Mouse (Mus musculus): ENCODE measurements at regions not wholly inside any gene's neighbourhood (a gene's known extent, or its start where the extent isn't known, plus 50 kb on each side); places are given as distances from the start of the nearest gene placed in this dataset.
"Not testable (repeated sequence)": the region's sequence is repeated elsewhere in the genome, so short reads cannot be mapped to it uniquely, and the experiment has no call there.

DNA sequence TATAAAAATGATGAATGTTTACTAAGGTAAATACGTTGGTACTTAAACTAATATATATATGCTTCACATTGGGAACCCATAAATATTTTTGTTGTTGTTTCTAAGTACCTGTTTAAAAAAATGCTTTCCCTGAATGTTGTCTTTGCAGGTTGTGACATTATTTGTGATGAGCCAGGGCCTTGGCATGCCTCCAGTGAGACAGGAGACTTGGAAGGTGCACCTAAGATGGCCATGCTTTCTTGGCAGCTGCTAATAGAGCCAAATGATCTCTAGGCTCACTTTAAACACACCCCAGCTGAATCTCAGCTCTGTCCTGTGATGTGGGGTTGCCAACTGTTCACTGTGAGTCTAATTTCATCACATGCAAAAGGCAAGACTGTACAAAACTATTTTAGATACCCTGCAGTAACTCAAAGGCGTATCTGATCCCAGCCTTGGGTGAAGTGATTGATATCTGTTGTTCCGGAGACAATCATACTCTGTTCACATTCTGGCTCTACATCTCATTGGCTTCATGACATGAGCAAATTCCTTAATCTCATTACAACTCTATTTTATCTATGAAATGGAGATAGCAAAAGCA is 197.8 kb upstream of the P2ry1 start:
- no peak for DNase-seq (ENCODE audit: low spot score)

DNA sequence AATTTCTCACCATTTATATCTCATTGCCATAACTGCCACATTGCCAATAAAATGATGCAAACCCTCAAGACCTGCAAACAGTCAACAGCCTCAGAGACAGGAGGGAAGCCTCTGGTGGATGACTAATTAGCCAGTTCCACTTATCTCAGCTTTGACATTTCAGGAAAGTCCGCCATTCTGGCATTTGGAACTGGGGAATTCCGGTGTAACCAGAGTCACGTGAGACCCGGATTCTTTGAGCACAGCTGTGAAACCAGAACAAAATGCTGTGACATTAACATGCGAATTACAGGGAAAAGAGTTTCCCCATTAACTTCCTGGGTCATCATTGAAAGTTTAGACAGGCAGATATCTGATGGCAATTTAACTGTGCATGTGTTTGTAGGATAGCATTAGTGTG is 190.7 kb upstream of the P2ry1 start:
- no peak for DNase-seq (ENCODE audit: low spot score)

DNA sequence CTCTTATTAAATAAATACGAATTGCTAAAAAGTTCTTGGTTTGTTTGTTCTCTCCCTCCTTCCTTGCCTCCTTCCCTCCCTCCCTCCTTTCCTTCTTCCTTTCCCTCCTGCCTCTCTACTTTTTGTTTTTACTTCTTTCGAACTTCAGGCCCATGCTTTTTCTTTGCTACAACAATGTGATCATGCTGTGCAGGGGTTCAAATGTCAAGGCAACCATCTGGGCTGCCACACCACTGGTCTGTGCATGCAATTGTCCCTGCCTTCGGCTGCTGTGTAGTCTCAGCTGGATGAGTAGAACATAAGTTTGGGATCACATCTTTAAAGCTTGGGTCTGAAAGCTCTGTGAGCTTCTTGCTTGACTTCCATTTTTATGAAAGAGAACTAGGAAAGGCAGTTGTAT is 189.1 kb upstream of the P2ry1 start:
- no peak for DNase-seq (ENCODE audit: low spot score)

DNA sequence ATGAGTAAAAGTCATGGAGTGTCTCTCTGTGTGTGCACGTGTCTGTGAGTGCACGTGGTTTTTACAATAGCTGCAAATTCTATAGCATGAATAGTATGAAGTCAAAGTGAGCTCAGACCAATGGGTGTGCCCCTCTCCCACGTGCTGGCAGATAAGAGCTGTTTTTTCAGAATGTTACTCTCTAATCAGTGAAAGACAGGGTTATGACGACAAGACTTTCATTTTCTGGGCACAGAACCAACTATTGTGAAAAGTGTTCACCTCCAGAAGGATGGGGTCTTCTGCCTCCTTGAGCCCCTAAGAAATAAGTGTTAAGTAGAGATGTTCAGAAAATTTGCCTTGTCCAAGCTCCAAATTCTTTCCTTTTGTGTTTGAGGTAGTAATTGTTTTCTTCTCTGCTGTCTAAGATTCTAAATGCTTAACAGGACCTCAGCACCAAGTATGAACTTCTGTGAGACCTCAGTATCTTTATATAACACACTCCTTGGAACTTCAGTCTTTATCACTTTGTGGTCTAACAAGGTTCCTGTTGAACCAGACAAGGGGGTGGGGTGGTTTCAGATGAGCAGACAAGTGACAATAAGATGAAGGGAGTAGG is 182.8 kb upstream of the P2ry1 start:
- DNase-seq (ENCODE audit: low spot score), result peak; percentile 57

DNA sequence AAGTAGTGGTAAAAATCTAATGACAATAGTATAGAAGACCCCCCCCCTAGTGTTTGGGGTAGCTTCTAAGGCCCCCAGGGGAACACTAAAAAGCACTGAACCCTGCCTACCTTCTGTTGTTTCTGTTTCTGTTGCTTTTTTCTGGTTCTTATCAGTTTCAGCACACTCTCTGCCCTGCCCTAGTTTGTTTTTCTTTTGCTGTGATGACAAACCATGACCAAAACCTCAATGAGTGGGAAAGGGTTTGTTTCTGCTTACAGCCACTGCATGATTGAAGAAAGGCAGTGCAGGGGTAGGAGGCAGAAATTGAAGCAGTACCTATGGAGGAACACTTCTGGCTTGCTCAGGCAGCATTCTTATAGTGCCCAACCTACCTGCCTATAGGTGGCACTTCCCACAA is 181.1 kb upstream of the P2ry1 start:
- DNase-seq (ENCODE audit: low spot score), result peak; percentile 17

DNA sequence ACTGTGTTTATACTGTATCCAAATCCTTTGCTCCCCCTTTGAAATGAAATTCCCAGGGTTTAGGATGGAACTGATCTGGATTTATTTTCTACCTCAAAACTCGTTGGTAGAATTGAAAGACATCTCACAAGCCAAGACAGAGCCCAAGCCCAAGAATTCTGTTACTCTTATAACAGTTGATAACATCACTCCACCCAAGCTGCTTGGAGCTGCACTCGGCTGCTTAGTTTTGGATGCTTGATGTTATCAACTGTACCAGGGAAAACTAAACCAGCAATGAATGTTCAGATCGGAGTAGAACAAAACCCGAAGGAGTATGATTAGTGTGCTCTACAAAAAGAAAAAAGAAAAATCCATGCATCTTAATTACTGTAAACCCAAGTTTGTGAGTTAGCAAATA is 175.8 kb upstream of the P2ry1 start:
- no peak for DNase-seq (ENCODE audit: low spot score)

DNA sequence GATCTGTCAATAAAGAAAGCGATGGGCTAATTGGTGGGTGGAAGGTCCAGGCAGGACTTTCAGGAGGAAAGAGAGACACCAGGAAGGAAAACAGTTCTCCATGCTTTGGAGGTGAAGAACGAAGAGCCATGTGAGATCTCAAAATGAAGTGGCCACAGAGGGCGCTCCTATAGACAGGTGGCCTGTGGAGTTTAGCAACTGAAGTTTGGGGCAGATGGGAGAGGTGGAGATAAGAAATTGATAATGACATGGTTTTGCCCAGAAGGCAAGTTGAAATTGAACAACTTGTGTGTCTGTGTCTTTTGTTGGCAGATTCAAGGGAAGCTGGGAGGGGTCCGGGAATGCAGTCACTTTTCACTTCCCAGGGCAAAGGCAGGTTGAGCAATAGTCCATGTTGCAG is 170.2 kb upstream of the P2ry1 start:
- no peak for DNase-seq (ENCODE audit: low spot score)

DNA sequence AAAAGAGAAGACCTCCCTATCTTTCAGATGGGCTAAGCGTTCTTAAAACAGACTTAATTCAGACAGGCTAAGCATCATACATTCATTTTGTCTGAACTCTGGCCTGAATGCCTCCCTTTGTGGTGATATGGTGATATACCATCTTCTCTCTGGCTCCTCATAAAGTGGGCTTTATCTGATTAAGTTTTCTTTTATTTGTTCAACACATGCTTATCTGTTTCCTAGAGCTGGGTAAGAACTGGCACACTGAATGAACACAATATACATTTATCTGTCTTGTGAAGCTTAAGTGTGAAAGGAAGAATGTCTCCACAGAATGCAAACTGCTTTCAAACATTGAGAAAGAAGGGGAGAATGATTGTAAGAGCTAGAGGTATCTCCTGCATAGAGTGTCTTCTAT is 160.7 kb upstream of the P2ry1 start:
- DNase-seq (ENCODE audit: low spot score), result no peak

DNA sequence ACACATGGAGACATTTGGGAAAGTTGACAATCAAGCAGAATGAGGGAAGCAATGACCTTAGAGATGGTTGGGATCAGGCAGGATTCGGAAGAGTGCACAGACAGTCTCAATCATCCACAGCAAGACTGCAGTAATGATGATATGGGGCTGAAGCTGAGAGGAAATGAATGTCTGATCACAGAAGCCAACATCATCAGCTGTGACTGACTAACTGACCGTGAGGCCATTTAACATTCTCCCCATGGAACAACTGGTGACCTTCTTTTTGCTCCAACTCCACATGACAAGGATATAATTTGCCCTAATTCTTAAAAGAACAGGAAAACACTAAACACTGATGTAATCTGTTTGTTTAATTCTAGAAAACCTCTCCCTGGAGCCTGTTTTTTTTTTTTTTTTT is 157.3 kb upstream of the P2ry1 start:
- DNase-seq (ENCODE audit: low spot score), result no peak

DNA sequence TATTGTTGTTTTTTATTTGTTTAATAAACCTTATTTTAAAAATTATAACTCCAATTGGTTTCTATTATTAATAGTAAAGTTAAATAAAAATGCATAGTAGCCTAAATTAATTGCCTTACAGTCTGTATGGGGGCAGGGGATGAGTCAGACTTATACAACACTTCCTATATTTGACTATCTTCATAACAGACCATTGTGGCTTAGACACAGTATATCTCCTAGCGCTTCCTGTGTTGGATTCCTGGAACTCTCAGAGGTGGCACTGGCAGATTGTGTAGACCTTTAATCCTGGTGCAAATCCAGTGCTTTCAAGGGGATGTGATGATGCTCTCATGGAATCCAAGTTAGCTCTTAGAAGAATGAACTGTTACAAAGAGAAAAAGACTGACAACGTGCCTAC is 154.2 kb upstream of the P2ry1 start:
- DNase-seq (ENCODE audit: low spot score), result no peak

DNA sequence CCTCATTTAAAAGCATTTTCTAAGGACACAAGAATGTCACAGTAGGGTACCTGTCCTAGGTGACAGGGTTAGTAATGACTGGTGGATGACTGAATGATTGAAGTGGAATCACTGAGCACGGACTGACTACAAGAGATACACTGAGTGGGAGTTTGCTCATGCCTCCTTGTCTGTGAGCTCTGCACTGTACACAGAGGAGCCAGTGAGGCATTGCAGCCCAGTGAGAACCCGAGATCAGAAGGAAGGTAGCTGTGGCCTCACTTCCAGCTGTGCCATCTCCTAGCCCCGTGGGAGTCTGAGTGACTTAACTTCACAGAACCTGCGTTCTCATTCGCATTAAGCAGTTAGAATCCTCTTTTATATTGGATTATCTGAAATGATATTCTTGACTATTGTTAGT is 148.8 kb upstream of the P2ry1 start:
- DNase-seq (ENCODE audit: low spot score), result no peak

DNA sequence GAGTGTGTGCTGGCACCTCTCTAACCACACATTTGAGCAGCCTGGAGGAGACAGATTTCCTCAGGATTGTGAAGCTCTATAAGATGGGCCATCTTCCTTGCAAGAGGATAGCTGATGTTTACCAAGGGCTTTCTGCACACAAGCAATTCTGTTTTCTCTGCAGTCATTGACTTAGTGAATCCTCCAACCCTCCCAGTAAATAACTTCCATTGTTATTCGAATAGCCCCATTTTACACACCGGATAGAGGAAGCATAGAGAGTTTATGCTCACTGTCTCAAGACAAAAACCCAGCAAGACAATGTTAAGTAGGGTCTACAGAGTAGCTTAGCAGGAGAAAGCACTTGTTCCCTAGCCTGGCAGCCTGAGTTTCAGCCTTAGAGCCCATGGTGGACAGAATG is 146.9 kb upstream of the P2ry1 start:
- no peak for DNase-seq (ENCODE audit: low spot score)

DNA sequence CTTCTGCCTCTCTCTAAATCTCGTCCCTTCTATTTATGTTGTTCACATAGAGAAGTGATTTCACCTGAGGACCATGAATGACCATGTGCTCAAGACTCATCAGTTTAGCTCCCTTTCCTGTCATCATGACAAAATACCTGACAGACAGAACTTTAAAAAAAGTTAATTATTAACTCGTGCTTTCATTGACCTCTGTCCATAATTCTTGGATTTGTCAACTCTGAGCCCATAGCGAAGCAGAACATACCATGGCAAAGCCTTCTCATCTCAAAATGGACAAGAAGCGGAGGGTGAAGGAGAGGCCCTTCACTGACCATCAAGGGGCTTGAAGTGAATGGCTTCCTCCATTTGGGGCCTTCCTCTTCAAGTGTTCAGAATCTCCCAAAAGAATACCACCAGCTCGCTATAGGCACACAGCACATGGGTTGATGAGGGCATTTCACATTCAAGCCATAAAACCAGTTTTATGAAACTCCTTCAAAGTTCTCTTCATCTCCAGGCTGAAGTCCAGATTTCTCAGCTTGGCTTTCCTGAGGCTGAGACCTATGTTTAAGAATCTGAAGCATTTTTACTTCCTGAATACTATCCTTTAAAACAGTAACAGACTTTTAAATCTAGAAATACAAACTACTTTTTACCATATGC is 144.0 kb upstream of the P2ry1 start:
- no peak for DNase-seq (ENCODE audit: low spot score)

DNA sequence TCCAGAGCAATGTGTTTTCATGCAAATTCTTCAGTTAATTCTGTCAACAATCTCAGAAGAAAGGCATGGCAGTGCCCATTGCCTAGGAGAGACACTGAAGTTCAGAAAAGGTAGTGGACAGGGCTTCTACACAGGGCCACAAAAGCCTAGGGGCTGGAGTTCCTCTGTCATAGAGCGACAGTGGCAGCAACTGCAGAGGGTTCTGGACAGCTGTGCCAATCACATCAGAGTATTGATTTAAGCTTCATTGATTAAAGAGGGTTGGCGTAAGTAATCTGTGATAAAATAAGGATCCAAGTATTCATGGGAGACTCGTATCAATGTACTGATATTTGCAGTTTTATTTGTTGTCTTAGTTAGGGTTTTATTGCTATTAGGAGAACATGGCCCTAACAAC is 143.5 kb upstream of the P2ry1 start:
- no peak for DNase-seq (ENCODE audit: low spot score)

DNA sequence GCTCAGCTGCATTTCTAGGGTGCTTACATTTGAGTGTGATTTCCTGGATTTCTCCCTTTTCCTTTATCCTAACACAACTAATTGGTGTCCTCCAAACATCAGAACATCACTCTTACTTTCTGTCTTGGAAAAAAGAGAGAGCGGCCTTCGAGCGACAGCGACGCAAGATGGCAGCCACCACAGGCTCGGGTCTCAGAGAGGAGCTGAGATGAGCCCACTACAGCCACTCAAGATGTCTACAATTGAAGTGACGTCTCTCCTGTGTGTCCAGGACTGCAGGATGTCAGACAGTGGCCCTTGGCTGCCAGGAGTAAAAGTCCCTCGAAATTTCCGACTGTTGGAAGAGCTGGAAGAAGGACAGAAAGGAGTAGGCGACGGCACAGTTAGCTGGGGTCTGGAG is 125.7 kb upstream of the P2ry1 start:
- not testable (repeated sequence) for DNase-seq (ENCODE audit: low spot score)

DNA sequence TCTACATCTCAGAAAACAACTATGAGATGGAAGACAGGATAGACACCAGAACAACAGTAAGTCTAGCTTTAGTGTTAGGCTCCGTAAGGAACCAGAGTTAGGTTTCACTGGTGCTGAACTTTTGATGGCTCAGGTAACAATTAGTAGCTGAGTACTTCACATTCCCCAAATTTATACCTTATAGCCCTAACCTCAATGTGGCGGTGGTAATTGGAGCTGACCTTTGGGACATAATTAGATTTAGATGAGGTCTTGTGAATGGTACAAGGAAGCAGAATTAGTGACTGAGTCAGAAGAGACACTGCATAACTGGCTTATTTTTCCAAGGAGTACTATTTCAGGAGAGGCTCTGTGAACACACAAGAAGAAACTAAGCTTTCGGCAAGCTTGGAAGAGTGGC is 123.7 kb upstream of the P2ry1 start:
- DNase-seq (ENCODE audit: low spot score), result no peak

DNA sequence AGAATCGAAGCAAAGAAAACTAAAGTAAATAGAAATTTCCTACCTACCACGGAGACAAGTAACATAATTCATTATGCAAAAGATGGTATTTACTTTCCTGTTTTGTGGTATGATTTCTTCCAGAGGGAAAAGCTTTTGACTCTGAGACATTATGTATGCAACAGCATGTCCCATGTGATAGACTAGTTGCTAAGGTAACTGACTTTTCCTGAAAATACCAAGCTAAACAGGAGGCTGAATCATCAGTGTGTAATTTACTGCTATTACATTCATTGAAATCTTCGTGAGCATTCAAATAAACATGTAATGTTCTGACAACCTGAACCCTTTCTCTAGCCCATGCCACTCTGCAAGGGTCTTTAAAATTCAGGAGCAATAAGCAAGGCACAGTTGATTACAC is 118.6 kb upstream of the P2ry1 start:
- no peak for DNase-seq (ENCODE audit: low spot score)

DNA sequence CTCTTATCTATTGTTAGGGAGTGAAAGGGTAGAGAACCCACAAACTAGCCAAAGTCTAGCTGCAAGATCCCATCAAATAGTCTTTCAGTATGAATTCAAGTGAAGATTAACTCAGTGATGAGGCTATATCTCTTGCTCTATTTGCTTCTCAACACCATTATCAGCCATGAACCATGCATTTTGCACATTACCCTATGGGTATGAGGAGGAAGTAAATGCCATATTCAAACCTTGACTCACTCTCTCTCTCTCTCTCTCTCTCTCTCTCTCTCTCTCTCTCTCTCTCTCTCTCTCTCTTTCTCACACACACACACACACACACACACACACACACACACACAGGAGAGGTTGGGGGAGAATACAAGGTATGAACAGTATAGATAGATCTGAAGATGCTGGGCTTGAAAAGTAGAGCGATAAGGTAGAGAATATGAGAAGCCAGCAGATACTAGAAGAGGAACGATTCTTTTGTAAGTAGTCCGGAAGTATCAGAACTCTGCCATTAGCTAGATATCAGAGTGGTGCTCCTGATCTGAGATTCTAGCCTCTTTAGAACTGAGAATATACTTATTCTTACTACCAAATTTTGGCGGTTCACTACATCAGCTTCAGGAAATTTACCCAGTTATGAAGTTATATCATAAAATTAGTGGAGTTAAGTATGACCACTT is 113.3 kb upstream of the P2ry1 start:
- DNase-seq (ENCODE audit: low spot score), result no peak

DNA sequence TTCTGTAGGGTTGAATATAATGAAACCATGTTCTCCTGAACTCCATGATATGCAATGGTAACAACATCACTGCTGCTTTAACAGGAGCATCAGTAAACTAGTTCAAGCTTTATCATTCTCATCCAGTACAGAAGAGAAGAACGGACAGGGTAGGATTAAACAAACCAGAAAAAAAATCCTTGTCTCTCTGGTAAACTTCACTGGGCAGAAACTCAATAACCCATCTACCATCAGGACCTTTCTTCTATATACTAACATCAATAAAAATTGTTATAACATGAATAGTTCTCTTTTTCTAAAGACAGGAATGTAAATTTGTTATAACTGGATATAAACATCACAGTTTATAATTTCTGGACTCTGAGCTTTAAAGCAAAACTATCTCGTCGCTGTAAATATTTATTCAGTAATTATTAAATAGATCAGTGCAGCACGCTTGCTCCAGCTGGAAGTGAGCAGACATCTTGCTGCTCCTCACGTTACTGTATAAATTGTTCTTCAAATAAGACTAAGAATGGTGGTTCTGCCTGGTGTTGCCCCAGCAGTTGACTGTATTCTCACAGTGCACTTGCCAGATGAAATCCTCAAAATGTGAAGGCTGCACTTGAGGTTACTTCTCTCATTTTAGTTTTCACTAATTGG is 104.8 kb upstream of the P2ry1 start:
- no peak for DNase-seq (ENCODE audit: low spot score)

DNA sequence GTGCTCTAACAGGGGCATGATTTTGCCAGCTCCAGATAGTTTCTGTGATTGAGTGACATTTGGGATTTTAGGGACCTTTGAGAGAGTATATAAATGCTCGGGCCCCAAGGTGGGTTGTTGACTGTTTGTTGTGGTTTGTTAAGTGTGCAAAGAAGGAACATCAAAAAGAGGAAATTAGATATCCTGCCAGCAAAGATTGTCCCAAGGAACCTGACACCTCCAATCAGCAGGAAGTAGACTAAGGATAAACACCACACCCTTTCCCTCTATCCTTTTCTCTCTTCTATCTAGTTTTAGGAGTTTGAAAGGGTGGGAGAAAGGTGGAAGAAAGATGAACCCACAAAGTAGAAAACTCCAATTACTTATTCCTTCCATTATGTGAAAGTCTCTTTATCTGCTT is 103.9 kb upstream of the P2ry1 start:
- DNase-seq (ENCODE audit: low spot score), result no peak

DNA sequence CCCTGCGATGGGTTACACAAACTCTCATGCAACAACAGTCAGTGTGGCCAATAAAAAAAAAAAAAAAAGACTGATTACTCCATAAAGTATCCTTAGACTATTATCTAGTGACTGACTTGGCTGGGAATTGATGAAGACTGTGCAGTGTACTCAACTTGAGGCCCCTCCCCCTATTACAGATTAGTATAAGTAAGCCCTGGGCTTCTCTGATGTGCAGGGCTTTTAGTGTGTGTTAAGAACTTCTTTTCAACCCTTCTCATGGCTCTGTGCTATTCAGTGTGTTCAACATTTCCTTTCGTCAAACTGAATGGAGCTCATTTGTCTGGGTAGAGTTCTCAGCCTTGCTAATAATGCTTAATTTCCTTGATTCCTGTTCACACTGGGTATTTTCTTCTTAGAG is 101.0 kb upstream of the P2ry1 start:
- no peak for DNase-seq (ENCODE audit: low spot score)

DNA sequence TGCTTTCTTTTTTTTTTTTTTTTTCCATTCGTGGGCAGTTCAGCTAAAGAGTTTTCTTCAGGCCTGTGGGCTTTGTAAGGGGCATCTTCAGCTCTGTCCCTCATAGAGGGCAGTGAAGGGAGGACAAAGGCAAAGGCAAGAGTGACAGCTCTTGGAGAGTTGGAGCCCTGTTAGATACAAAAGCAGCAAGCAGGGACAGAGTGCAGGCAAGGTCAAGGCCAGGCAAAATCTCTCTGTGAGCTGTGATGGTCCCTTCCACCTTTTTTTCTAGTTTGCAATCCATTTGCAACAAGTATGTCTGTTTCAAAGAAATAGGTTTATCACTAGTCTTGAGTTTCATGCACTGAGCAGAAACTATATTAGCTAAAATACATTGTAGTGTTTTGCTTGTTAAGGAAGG is 86.2 kb upstream of the P2ry1 start:
- no peak for DNase-seq (ENCODE audit: low spot score)

DNA sequence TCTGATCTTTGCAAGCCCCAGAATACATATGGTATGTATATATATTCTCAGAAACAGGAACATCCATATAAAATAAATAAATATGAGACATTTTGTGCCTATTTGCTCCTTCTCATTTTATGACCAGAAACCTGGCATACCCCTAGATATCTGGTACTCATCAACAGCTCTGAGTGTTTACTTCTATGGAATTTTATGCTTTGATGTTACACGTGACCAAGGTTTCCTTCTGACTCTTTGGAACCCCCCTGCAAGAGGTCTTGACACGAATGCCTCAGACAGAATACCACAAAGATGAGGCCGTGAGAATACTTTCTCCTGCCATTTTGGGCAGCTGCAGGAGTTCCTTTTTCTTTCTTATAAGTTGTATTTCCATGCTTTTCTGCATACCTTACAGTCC is 85.3 kb upstream of the P2ry1 start:
- no peak for DNase-seq (ENCODE audit: low spot score)
